Mouse (Mus musculus) neural tube, embryonic 10.5 days (tissue): ENCODE results near the gene Fam228a.
"Not testable (repeated sequence)": the region's sequence is repeated elsewhere in the genome, so short reads cannot be mapped to it uniquely, and the experiment has no call there.

Experiments
- DNase-seq: peaks from one replicate; pipeline ENCODE4 v3.0.0-alpha.2; 2017; ENCODE audit warnings: low spot score; ENCODE audit errors: extremely low spot score

Gene Fam228a

DNA sequence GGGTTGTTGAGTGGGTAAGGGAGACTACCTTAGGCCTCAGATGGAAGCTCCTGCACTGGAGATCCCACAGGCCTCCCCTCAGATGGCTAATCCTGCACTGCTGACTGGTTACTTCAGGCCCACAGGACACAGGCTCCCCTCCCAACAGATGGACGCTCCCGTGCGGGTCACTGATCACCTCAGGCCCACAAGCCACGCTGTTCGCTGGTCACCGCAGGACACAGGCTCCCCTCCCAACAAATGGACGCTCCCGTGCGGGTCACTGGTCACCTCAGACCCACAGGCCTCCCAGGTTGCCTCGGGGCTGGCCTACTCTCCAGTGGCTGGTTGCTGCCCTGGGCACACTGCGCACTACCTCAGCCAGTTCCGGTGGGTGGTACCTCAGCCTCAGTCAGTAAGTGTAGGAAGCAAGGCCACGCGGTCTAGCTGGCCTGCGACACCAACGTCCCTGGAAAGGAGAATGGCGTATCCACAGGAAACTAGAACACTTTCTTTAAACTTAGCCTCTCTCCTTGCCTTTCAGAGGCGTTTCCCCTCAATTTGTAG lies at the start of gene Fam228a:
Gene Fam228a, minus strand, starts transcription at position 400 of the 546 bp plus-strand sequence.
- no peak for DNase-seq

DNA sequence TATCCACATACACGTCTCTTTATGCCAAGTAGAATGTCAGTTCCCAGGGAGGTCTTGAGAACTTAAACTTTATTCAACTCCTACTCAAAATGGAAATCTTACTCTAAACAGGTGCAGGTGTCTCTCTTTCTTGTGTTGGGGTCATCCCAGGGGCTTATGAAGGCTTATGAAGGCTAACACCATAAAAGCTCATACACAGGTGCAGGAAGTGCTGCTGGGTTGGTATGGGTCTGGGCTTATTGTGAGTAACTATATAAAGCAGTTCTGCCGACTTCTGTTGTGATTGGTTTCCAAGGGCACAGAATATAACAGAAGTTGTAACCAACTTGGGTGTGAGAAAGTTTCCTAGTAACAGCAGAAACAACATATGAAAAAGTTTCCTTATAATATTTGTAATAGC lies 46.2 kb upstream of the Fam228a start:
- no peak for DNase-seq

DNA sequence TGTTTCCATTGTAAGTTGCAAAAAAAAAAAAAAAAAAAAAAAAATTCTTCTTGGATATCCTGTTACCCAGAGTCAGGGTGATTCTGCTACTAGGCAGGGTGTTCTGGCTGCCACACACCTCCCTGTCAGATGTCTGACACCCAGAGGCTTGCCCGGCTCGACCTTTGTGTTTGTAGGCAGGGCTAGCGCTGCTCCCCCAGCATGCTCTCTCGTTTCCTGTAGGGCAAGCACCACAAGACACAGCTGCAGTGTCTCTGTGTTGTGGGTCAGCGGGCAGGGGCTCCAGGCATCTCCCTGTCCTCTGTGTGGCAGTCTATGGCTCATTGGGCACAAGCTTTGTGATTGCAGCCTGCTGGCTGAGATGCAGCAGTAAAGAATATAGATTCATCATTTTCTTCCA lies 45.4 kb upstream of the Fam228a start:
- no peak for DNase-seq

DNA sequence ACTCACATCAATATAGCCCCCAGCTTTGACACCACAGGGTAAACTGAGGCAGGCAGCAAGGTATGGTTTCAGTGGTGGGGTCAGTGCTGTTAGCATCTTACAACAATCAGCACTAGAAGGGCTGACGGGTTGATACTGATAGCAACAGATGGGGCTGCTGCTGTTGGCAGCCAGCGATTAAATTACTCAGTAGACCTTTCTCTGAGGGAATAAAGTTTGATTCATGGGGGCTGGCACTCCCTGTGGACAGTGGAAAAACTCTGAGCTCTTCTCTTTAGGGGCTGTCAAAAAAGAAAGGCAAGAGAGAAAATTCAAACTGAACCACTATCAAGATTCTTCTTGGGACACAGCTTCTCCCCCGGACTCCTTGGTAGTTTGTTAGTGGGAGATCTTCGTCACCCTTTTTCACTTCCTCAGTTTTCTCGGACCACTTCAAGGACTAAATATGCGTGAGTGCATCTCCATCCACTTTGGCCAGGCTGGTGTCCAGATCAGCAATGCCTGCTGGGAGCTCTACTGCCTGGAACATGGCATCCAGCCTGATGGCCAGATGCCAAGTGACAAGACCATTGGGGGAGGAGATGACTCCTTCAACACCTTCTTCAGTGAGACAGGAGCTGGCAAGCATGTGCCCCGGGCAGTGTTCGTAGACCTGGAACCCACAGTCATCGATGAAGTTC lies 43.6 kb upstream of the Fam228a start:
- DNase-seq, result not testable (repeated sequence)

DNA sequence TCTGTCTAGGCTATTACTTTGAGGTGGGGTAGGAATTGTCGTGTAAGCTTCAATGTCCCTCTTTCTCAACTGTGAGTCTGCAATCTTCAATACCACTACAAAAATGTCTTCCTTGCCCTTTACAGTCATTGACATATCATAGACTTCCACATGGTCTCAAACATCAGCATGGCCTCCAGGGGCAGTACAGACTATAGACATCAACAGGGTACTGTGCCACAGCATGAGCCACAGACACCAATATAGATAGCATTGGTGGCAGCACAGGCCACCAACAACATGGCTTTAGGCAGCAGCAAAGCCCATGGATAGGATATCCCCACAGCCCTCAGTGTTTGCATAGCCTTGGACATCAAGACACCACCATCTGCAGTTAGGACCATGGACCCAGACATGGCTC lies 43.0 kb upstream of the Fam228a start:
- no peak for DNase-seq

DNA sequence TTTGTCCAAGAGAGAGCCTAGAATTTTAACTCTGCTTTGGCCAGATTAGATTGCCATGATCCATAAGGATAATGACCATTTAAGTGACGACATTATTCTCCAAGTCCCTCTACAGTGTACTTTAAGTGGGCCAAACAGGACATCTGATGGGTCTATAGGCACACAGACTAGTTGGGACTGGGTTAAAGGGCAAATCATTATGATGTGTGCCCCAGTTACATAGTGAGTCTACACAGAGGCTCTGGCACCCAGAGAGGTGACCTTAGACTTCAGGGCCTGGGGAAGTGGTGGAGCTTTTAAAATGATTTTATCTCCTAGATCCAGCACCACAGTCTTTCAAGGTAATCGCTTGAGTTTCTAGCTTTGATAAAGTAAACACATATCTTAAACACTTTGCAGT lies 42.0 kb upstream of the Fam228a start:
- no peak for DNase-seq

DNA sequence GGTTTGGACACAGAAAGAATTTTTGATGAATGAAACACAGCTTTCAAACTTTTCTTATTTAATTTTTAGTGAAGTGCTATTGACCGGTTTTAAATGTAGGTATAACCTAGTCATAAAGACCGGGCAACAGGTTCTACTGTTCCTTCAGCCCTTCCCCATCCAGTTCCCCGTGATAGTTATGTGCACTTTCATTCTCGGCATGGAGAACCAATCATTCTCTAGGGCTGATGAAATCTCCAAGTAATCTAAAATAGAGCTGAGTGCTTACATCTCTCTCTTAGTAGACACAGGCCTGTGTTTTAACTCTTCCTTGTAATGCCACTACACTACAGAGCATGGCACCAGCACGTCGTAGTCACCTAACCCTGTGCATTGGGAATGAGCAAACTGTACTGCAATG lies 39.5 kb upstream of the Fam228a start:
- DNase-seq, result no peak

DNA sequence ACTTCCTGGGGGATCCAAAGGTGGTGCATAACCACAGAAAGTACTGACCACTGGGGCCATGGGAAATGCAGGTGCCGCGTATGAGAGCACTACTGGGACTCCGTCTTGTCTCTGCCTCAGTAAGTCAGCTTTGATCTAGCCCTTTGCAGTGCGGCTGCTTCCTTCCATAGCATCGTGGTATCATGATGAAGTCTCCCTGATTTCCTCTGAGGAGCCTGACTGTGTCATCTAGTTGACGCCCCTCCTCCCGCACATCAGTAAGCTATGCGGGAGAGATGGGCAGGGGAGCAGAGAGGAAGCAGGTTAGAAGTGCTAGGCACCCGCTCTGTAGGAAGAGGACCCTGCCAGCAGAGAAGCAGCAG lies 37.3 kb upstream of the Fam228a start:
- DNase-seq, result no peak

DNA sequence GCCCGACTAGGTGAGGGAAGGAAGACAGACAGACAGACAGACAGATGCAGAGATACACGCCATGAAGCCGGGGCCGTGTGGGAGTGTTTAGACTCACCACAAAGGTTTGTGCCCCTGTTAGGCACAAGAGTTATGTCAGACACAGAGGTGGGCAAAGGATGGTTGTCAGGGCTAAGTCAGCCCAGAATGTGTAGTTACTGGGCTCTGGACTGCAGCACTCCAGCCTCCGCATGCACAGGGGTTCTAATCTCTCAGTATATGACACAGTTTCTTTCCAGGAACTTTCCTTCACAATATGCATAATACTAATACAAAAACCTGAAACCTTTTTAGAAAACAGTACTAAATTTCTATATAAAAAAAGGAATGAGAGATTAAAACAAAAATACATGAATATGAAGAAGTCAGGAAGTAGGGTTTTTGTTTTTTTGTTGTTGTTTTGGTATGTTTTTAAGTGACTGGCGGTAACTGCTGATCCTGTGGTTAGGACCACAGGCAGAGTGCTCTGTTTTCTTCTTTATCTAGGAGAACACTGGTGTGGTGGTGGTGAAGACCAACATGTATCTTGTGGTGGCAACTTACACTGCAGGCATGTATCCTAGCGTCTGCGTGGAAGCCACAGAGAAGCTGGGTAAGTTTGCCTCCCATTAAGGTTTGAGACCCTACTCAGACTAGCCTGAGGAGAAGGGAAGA lies 36.8 kb upstream of the Fam228a start:
- no peak for DNase-seq

DNA sequence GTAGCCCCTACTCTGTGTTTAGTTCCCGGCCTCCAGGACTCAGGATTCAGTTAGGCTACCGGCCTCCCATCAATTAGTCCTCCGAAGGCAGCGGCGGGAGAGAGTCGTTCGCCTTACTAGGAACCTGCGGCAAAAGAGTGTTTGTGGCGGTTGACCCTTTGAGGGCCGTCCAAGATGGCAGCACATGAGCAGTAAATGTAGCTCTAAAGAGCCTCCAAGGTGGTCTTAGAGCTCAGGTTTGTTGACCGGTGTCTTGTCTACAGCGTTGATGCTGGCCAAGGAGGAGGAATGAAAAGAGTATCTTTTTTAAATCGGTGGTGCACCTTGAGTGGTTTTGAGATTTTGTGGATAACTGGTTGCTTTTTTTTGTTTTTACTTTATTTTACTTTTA lies 31.1 kb upstream of the Fam228a start:
- no peak for DNase-seq

DNA sequence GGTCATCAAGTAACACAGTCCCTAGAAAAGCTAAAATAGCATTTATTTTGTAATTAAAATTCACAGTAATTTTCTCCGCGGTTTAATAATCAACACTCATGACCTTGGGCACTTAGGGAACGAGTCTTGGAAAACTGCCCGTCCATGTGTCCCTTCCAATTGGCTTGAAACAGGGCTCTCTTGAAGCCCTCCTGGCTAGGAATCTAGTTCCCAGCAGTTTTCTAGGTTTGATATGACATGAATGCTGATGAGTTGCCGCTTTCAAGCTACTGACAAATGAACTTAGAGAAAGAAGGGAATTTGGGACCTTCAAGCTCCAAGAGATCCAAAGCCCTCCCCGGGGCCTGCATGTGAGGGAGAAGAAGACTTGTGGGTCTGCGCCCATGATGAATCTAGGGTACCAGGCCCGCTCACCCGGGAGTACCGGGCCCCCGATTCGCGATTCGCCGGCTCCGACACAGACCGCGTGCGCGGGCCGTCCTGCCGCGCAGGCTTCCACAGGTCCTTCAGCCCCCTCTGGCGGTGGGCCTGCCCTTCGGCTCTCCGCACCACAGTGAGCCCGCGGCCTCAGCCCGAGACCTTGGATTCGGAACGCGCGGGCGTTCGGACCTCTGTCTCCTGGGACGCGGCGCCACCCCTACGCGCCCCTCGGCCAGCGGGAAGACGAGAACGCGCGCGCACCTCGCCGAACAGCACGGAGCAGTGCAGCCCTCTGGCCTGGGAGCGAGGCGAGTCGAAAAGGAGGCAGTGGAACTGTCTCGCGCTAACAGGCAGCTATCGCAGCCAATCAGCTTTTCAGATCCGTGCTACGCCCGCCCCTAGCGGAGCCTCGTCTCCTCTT lies 30.5 kb upstream of the Fam228a start, which contains the start of the genes Pfn4 and Fam228b:
Gene Pfn4, plus strand, starts transcription at position 531 of the 841 bp plus-strand sequence.
Gene Fam228b, minus strand, starts transcription at position 776 of the 841 bp plus-strand sequence.
- peak; percentile 98 for DNase-seq

DNA sequence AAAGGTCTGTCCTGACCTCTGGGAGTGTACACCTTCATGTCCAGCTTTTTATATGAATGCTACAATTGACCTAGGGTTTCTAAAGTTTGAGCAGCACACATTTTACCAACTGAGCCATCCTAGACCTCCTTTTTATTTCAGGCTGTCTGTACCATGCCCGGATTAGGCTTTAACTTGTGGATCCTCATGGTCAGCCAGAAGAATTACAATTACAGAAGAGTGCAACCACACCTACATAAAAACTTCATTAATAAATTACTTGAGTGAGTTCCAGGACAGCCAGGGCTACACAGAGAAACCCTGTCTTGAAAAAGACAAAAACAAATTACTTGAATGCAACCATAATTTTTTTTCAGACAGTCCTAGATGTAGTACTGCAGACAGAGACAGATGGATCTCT lies 18.8 kb upstream of the Fam228a start:
- no peak for DNase-seq

DNA sequence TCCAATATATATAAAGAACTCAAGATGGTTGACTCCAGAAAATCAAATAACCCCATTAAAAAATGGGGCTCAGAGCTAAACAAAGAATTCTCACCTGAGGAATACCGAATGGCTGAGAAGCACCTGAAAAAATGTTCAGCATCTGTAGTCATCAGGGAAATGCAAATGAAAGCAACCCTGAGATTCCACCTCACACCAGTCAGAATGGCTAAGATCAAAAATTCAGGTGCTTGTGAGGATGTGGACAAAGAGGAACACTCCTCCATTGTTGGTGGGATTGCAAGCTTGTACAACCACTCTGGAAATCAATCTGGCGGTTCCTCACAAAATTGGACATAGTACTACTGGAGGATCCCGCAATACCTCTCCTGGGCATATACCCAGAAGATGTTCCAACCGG lies 16.2 kb upstream of the Fam228a start:
- not testable (repeated sequence) for DNase-seq

DNA sequence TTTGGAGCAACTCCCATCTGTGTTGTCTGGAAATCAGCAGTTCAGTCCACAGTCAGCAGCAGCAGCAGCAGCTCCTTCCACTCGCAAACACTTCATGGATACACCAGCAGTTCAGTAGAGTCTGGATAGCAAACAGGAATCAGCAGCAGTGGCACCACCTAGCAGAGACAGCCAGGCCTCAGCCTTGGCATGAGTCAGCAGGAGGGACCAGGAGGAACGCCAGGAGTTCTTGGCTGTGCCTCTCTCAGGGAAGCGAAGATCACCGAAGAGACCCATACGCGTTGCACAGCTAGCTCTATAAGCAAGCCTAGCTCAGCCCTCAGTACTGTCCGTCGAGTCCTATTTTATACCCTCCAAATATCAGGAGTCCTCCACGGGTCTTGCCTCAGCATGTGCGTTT lies 6.3 kb upstream of the Fam228a start:
- no peak for DNase-seq

DNA sequence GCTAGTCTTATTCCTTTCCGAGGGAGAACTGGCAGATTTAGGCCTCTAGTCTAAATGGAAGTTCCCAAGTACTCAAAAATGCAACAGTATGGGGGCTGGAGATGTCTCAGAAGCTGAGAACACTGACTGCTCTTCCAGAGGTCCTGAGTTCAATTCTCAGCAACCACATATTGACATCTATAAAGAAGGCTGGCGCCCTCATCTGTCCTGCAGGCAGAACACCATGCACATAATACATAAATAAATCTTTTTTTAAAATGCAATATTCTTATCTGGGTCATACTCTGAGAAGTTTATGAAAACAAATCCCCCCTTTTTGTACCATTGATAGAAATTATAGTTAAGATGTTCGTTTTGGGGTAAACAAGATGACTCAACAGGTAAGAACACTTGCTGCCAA lies 4.0 kb upstream of the Fam228a start:
- no peak for DNase-seq

DNA sequence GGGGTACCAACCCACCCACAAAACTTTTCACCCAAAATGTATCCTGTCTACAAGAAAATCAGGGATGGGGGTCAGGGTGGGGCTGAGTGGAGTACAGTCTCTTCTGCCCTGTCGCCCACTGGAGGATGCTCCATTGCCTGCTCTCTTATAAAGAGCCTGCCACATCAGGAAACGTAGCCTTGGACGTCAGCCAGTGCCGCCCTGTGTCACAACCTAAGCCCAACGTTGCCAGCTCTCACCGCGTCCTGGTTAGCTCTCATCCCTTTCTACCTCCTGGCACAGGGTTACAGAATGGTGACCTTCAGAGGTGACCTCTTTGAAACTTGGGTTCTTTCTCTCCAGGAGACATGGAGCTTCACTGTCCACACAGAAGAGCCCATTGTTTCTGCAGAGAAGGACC lies 2.6 kb upstream of the Fam228a start:
- no peak for DNase-seq

DNA sequence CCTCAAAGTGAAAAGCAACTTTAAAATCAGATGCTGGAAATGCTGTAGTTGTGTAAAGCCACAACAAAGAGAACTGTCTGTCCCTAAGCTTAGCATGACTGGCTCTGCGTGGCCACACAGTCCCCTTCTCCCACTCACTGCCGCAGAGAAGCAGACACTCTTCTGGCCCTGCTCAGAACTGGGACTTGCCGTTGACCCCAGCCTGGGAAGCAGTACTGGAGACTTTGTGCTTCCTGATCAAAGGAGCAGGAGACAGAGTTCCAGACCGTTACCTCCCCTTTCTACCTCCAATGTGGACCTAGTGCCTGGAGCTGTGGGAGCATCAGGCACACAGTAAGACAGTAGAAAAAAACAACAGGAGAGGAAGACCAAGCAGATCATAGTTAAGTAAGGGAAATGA lies 5.9 kb downstream of the Fam228a start:
- no peak for DNase-seq

DNA sequence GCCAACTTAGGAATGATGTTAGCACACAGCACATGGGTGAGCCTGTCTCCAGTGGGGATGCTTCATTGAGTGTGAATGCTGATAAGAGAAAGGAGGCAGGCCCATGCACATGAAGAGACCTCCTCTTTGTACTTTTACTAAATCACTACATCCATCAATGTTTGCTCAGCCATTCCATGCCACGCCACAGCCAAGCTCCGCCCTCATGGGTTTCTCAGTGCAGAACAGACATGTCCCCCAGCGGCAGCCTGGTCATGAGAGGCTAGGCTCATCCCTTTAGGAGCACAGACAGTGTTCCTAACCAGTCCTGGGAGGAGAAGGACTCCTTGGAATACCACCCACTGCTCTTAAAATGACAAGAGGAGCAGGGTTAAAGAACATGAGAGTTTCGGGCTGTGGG lies 6.6 kb downstream of the Fam228a start:
- DNase-seq, result no peak

DNA sequence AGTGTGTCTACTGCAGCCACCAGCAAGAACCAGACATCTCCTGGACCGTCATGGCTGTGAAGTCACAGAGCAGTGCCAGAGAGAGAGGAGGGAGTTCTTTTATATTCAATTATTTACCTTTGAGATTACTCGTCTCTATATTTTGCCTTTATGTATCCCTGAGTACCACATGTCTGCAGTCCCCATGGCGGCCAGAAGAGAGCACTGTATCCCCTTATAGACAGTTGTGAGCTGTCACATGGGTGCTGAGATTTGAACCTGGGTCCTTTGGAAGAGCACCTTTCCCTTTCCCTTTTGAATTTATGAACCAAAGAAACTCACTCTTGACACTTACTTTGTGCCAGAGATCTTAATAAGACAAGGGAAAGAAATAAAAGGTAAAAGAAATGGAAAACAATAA lies 9.1 kb downstream of the Fam228a start:
- DNase-seq, result no peak

DNA sequence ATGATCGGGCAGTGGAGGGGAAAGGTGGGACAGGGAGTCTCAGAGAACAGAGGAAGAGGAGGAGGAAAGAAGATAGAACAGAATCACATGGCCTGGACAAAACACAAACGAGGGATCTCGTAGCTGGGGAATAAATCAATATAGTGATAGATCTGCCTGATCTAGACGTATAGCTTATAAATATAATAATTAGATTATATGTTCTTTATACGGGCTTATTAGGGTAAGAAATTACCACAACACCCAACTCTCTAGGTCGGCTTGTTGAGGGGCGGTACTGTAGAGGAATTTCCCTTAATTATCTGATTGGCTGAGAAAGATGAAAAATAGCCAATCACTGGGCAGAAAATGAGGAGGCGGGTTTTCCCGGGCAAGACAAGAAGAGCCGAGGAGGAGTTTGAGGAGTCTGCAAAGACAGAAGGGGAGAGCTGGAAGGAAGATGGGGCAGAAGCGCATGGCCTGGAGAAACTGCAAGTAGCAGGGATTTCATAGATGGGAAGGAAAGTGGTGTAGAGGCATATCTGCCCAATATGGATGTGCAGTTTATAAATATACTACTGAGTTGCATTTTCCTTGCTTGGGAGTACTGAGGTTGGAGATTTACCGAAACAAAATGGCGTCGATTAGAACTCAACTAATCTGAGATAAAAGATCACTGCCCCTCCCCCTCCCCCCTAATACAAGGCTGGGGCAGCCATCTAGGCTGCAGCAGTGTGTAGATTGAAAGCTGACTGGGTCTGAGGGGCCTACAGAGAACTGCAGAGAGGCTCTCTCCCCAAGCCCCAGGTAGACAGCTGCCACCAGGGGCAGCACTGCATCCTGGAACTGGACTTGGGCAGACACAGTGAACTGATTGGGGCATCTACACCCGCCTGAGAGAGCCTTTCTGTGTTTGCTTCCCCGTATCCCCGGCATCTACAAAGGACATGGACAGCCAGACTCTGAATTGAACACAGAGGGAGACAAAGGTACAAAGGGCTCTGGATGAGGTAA lies 18.2 kb downstream of the Fam228a start:
- no peak for DNase-seq
